Mouse (Mus musculus) thymus, adult 2 months (tissue): ENCODE results near the gene Apoe. TPM values are rescaled to one million over a fixed set of nuclear protein-coding genes. Genes with fewer than 3 reads are reported as not detected.

ENCODE experiments used
- DNase-seq: peaks from one replicate; pipeline ENCODE4 v3.0.0; 2021
- H3K27ac ChIP-seq: fragments of 200-500 bp; 2 replicates; pipeline ENCODE4 v1.5.1; 2012; ENCODE audit warnings: low read length, control low read depth; ENCODE audit not compliant: control insufficient read depth, insufficient read depth
- H3K27me3 ChIP-seq: fragments of 200-500 bp; 2 replicates; pipeline ENCODE4 v1.6.1; 2012; ENCODE audit warnings: mild to moderate bottlenecking, low read length, moderate library complexity, mixed read lengths; ENCODE audit not compliant: control insufficient read depth, insufficient read depth
- H3K36me3 ChIP-seq: fragments of 200-500 bp; 2 replicates; pipeline ENCODE4 v1.6.1; 2012; ENCODE audit warnings: mild to moderate bottlenecking, low read length, moderate library complexity; ENCODE audit not compliant: control insufficient read depth, insufficient read depth
- H3K4me1 ChIP-seq: fragments of 200-500 bp; replicated peaks from 2 replicates; pipeline ENCODE4 v1.6.1; 2012; ENCODE audit warnings: low read length; ENCODE audit not compliant: control insufficient read depth, insufficient read depth
- H3K4me3 ChIP-seq: fragments of 200-500 bp; 2 replicates; pipeline ENCODE4 v1.5.1; 2012; ENCODE audit warnings: mild to moderate bottlenecking, low read length, control low read depth, moderate library complexity; ENCODE audit not compliant: control insufficient read depth, insufficient read depth
- CTCF ChIP-seq: fragments of 200-500 bp; IDR thresholded peaks from 2 replicates; pipeline ENCODE4 v1.5.1; 2012; ENCODE audit warnings: mild to moderate bottlenecking, control low read depth, low read length, moderate library complexity, borderline replicate concordance; ENCODE audit not compliant: control insufficient read depth, poor library complexity, insufficient read depth; ENCODE audit errors: extremely low read depth
- POLR2A ChIP-seq: fragments of 200-500 bp; IDR thresholded peaks from 2 replicates; pipeline ENCODE4 v1.6.1; 2012; ENCODE audit warnings: mild to moderate bottlenecking, low read length, control low read depth, moderate library complexity; ENCODE audit not compliant: control insufficient read depth, poor library complexity, insufficient read depth; ENCODE audit errors: extremely low read depth
- WGBS: fragments of 180-500 bp; shearing (Covaris S2); methylation state at CpG from one replicate; pipeline ENCODE4 v1.1.7; 2018; 5-methylcytosine and 5-hydroxymethylcytosine counted together
- polyA plus RNA-seq: library from polyadenylated mRNA; depleted of rRNA; stranded (reverse); fragments of >200 nt; gene quantifications from 2 replicates; pipeline ENCODE4 v1.2.3, GENCODE M21; 2012

Apoe gene
- polyA plus RNA-seq, 1 experiment = 2,086 TPM

DNA sequence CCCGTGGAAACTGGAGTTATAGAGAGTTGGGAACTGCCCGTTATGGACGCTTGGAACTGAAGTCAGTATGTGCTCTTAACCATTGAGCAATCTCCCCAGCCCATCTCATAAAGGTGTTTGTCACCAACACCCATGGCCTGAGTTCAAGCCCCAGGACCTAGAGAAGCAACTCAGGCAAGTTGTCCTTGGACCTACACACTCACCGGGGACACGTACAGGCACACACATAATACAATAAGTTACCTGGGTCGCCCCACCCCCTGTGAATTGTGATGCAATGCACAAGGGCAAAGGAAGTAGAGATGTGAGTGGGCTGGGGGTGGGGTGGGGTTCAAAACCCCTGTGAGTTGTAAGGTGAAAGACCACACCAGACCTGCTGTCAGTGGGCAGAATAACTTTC, 12.5 kb downstream of the Apoe start:
- H3K36me3 ChIP-seq = no peaks in the 10 kb centered on the region
- H3K27me3 ChIP-seq = no peaks in the 10 kb centered on the region
- H3K27ac ChIP-seq = no peak overlapping the region
- TF ChIP-seq POLR2A (no peak), CTCF (no peak)
- DNase-seq = no peak
- no peaks in the 10 kb centered on the region for H3K4me1 ChIP-seq
- no peak overlapping the region for H3K4me3 ChIP-seq
- 92% methylated on average over 6 of the region's 6 CpGs for WGBS

- no peaks in the 10 kb centered on the region for H3K27me3 ChIP-seq
- TF ChIP-seq CTCF (no peak), POLR2A (no peak)
- WGBS = 82% methylated on average over 4 of the region's 4 CpGs
- H3K4me1 ChIP-seq = no peaks in the 10 kb centered on the region
- no peak overlapping the region for H3K4me3 ChIP-seq
- no peaks in the 10 kb centered on the region for H3K36me3 ChIP-seq
- no peak for DNase-seq
- no peak overlapping the region for H3K27ac ChIP-seq
Measured at GRCm38 (mm10) chr7:19685374-19685773, 13.6 kb downstream of the Apoe start.

DNA sequence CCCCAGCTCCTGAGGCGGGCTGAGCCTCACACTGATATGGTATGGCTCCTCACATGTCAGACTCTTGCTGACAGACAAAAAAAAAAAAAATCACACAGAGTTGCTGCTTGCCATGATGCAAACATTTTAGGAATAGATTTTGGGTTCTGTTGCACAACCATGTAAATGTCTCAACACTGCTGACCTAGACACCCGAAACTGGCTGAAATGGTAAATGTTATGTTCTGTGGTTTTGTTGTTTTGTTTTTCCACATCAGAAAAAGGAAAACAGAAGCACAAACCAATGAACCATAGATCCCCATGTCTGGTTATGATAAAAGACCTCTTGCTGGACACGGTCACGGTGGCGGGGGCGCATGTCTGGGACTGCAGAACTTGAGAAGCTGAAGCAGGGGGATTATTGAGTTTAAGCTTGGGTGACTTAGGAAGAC, 15.2 kb downstream of the Apoe start:
- no peak overlapping the region for H3K27ac ChIP-seq
- no peaks in the 10 kb centered on the region for H3K4me1 ChIP-seq
- H3K27me3 ChIP-seq = no peaks in the 10 kb centered on the region
- H3K4me3 ChIP-seq = no peak overlapping the region
- TF ChIP-seq POLR2A = no peak
- no peak for TF ChIP-seq CTCF
- 96% methylated on average over 6 of the region's 6 CpGs for WGBS
- no peaks in the 10 kb centered on the region for H3K36me3 ChIP-seq
- DNase-seq = no peak

DNA sequence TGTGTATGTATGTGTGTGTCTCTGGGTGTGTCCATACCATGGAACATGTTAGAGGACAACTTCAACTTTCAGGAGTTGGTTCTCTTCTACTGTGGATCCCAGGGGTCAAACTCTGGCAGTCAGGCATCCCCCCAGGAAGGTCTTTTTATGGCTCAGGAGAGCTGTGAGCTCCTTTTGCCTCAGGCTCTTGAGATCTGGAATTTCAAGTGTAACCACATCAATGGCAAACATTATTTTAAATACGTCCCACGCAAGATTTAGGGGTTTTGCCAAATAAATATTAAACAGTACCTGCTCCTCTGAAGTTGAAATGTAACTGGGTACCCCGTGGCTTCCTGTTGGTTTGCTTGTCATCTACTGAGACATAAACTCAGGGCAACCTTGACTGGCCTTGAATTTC, 16.0 kb downstream of the Apoe start:
- no peak for TF ChIP-seq POLR2A
- no peak for TF ChIP-seq CTCF
- H3K4me3 ChIP-seq = no peak overlapping the region
- no peaks in the 10 kb centered on the region for H3K27me3 ChIP-seq
- H3K4me1 ChIP-seq = no peaks in the 10 kb centered on the region
- no peak overlapping the region for H3K27ac ChIP-seq
- no peaks in the 10 kb centered on the region for H3K36me3 ChIP-seq
- DNase-seq = no peak
- WGBS = 44% methylated on average over 3 of the region's 3 CpGs

GRCm38 (mm10) chr7:19681202-19681694, 17.7 kb downstream of the Apoe start, which contains the start of the genes Gm44805 and Apoc4:
Gm44805 (minus strand) TSS chr7:19681423.
Apoc4 (minus strand) TSS chr7:19681479.
- H3K4me1 ChIP-seq = no peaks in the 10 kb centered on the region
- H3K27ac ChIP-seq = no peak within 1 kb of the TSS
- 82% methylated on average over 8 of the region's 8 CpGs for WGBS
- H3K27me3 ChIP-seq = no peaks in the 10 kb centered on the region
- H3K36me3 ChIP-seq = no peaks in the 10 kb centered on the region
- H3K4me3 ChIP-seq = no peak within 1 kb of the TSS
- TF ChIP-seq POLR2A = no peak
- TF ChIP-seq CTCF = no peak
- DNase-seq = no peak

DNA sequence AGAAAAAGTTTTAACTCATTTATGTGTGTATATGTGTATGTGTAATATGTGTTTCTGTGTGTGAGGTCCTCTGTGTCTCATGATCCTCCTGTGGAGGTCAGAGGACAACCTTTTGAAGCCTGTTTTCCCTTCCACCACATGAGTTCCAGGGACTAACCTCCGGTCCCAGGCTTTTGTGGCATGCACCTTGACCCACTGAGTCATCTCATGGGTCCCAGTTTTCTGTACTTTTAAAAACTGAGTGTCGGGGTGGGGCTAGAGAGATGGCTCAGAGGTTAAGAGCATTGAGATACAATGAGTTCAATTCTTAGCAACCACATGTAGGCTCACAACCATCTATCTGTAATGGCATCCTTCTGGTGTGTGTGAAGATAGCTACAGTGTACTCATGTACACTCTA, 18.3 kb downstream of the Apoe start:
- DNase-seq = no peak
- TF ChIP-seq POLR2A (no peak), CTCF (no peak)
- Histone ChIP-seq H3K27me3 (no peaks in the 10 kb centered on the region), H3K36me3 (no peaks in the 10 kb centered on the region), H3K27ac (no peak overlapping the region), H3K4me3 (no peak overlapping the region), H3K4me1 (no peaks in the 10 kb centered on the region)
- 97% methylated on average over 2 of the region's 2 CpGs for WGBS

GRCm38 (mm10) chr7:19678901-19679300, 20.1 kb downstream of the Apoe start:
- DNase-seq = no peak
- no peak overlapping the region for H3K27ac ChIP-seq
- H3K27me3 ChIP-seq = no peaks in the 10 kb centered on the region
- WGBS = 96% methylated on average over 3 of the region's 3 CpGs
- H3K4me3 ChIP-seq = no peak overlapping the region
- TF ChIP-seq CTCF = no peak
- no peak for TF ChIP-seq POLR2A
- no peaks in the 10 kb centered on the region for H3K36me3 ChIP-seq
- H3K4me1 ChIP-seq = no peaks in the 10 kb centered on the region
